Comparison of ENCODE assay signal across 12 mouse cellular contexts in genomic region chr13:105411535-105412326, GRCm38 (mm10). TPM values are rescaled to one million over a fixed set of nuclear protein-coding genes. Genes with fewer than 3 reads are reported as not detected.
DNase-seq lines count a peak whose midpoint lies in the region; ATAC-seq and TF ChIP-seq lines count a peak whose summit lies in the region.
"Had no signal": no experiment of that assay in that cellular context is flagged by ENCODE, and none has a peak within 500 bp of the region (broad histone marks: within the 10 kb centered on the region; RNA-seq: fewer than 3 reads in every experiment).

No protein-coding gene starts in this region.

- WGBS in midbrain, postnatal 0 days: 70% methylated on average over 10 of the region's 10 CpGs

- H3K27me3 ChIP-seq in midbrain, postnatal 0 days (ENCODE audit: insufficient read depth, low read length): no peaks in the 10 kb centered on the region
- H3K27me3 ChIP-seq: limb, embryonic 15.5 days had no signal

- no peak overlapping the region for H3K4me3 ChIP-seq in midbrain, postnatal 0 days (ENCODE audit: low read depth, low read length)
- H3K4me3 ChIP-seq: limb, embryonic 15.5 days had no signal

- intact Hi-C loops in gastrocnemius, postnatal 14 days (cut with DNase I; ENCODE audit: low total_unique reads): no loop called here

- ATAC-seq in midbrain, postnatal 0 days (ENCODE audit: low FRiP score): peak; percentile 88
- ATAC-seq in activated CD4-positive, CD25-positive, alpha-beta regulatory T cell, adult 4 months: no peak
- ATAC-seq: inflammation-experienced regulatory T-cells, adult 6 months had no signal

- no peak overlapping the region for H3K27ac ChIP-seq in midbrain, postnatal 0 days (ENCODE audit: low read depth, low read length)
- H3K27ac ChIP-seq: limb, embryonic 15.5 days had no signal

- DNase-seq in gastrocnemius, postnatal 14 days: peak; percentile 4
- no peak for DNase-seq in gastrocnemius, adult 8-10 months (ENCODE audit: low spot score in 2 of 2)
- peak; percentile 4 to 5 for DNase-seq in cerebellum, postnatal 25 days
- peak; percentile 27 to 56 for DNase-seq in layer of hippocampus, adult 8-10 months (ENCODE audit: low spot score in 2 of 2)
- DNase-seq in midbrain, postnatal 0 days (ENCODE audit: low spot score): peak; percentile 86
- DNase-seq in thymus, postnatal 4 days: no peak
- DNase-seq in thymus, postnatal 0 days (ENCODE audit: low spot score): no peak

- H3K9ac ChIP-seq in midbrain, postnatal 0 days (replicated peaks; ENCODE audit: low read length, poor library complexity, severe bottlenecking): no peak overlapping the region
- H3K9ac ChIP-seq: limb, embryonic 15.5 days had no signal

- H3K4me1 ChIP-seq in midbrain, postnatal 0 days (ENCODE audit: insufficient read depth, low read length): no peaks in the 10 kb centered on the region
- H3K4me1 ChIP-seq: limb, embryonic 15.5 days had no signal

- no peak overlapping the region for H3K4me2 ChIP-seq in midbrain, postnatal 0 days (ENCODE audit: low read depth, low read length, poor library complexity, severe bottlenecking)
- H3K4me2 ChIP-seq: limb, embryonic 15.5 days had no signal

- H3K9me3 ChIP-seq in midbrain, postnatal 0 days (ENCODE audit: low read length): no peaks in the 10 kb centered on the region
- H3K9me3 ChIP-seq: limb, embryonic 15.5 days had no signal

- no peak for TF ChIP-seq CTCF in midbrain, postnatal 0 days (IDR thresholded peaks at IDR 0.05)

- no peaks in the 10 kb centered on the region for H3K36me3 ChIP-seq in midbrain, postnatal 0 days (ENCODE audit: insufficient read depth, low read length)
- H3K36me3 ChIP-seq: limb, embryonic 15.5 days had no signal

RNA-seq across cellular contexts. Expression of gene Htr1a, which starts 31.7 kb away (rescaled TPM):
- total RNA-seq in gastrocnemius, postnatal 14 days (2021): not detected
- not detected for total RNA-seq in gastrocnemius, adult 8-10 months (2022)
- 10 to 100 TPM; 22.7 to 39.0 (median 31.3) TPM for total RNA-seq in layer of hippocampus, adult 8-10 months (2022)
- 9.7 and 10.1 TPM in 2 replicates for total RNA-seq in midbrain, postnatal 0 days (2014; rRNA removed)
- polyA plus RNA-seq in midbrain, postnatal 0 days (2015; fragmentation: Nextera tagmentation; extraction: Ambion mirVana): 4.5 and 5.0 TPM in 2 replicates
- not detected in 2 replicates for polyA plus RNA-seq in thymus, postnatal 0 days (2015; fragmentation: Nextera tagmentation; extraction: Ambion mirVana)
- polyA plus RNA-seq in activated CD4-positive, CD25-positive, alpha-beta regulatory T cell, adult 4 months (2017; shearing (Covaris generic)): not detected
- total RNA-seq: gastrocnemius, postnatal 4 days; megakaryocyte, adult 5-6 weeks had no signal
- polyA plus RNA-seq: inflammation-experienced regulatory T-cells, adult 6 months had no signal

Comparison
In these comparisons a context has a peak if more than half of its experiments do, and no peak if none do; other contexts are left out.
1. DNase-seq: peak in gastrocnemius, postnatal 14 days (single experiment), cerebellum, postnatal 25 days (2 of 2), layer of hippocampus, adult 8-10 months (2 of 2) and midbrain, postnatal 0 days (single experiment); none in gastrocnemius, adult 8-10 months (0 of 2), thymus, postnatal 4 days (single experiment) and thymus, postnatal 0 days (single experiment).
2. RNA of gene Htr1a, which starts 31.7 kb away (total RNA-seq): 22.7 to 39.0 TPM in layer of hippocampus, adult 8-10 months and 9.7 to 10.1 TPM in midbrain, postnatal 0 days; not detected in gastrocnemius, postnatal 14 days and not detected in gastrocnemius, adult 8-10 months; every median in the first group is over 10 times any median in the second.